Mouse (Mus musculus) duodenum, adult 2 months (tissue): Measurements from ENCODE around the gene Mob1a. TPM values are rescaled to one million over a fixed set of nuclear protein-coding genes. Genes with fewer than 3 reads are reported as not detected.

Experiments used
- polyA plus RNA-seq: library from polyadenylated mRNA; depleted of rRNA; stranded (reverse); fragments of >200 nt; gene quantifications from 2 replicates; pipeline ENCODE4 v1.2.3, GENCODE M21; 2012; ENCODE audit warnings: low replicate concordance; rRNA removed

Mob1a gene
- 14.7 and 20.9 TPM in 2 replicates for polyA plus RNA-seq

DNA sequence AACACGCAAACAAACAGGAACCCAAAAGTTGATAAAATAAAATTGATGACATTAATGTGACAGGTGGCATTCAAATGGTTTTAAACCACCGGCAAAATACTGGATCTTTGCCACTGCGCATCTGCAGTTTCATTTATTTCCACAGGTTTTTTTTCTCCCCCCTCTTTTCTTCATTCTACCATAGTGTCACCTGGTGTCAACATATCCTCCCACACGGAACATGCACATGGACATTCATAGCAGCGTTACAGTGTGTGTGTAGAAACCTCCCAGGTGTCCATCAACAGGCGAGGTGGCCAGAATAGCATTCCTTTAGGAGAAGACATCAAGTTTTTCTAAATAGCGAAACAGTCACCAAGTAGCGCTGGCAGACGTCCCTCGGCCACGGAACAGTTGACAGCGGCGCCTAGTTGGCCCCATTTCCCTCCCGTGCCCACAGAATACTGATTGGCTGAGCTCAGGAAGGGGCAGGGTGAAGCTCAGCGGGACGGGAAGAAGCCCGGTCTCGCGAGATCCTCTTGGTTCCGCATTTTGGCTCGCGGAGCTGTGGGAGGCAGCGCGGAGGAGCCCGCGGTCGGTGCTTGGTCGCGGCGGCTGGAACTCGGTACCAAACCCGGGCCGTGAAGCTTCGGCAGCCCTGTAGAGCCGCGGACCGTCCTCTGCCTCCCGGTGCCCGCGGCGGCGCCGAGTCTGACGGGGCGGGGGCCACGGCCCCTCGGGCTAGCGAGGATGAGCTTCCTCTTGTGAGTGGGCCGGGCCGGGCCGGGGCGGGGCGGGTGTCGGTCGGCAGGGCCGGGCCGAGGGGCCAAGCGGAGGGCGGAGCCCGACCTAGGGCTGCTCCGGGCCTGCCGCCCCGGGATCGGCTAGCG is at the start of gene Mob1a, which contains the start of gene Mthfd2:
TSS of gene Mob1a (plus strand) at position 492 of the 869 bp plus-strand sequence.
TSS of gene Mthfd2 (minus strand) at position 384 of the 869 bp plus-strand sequence.

DNA sequence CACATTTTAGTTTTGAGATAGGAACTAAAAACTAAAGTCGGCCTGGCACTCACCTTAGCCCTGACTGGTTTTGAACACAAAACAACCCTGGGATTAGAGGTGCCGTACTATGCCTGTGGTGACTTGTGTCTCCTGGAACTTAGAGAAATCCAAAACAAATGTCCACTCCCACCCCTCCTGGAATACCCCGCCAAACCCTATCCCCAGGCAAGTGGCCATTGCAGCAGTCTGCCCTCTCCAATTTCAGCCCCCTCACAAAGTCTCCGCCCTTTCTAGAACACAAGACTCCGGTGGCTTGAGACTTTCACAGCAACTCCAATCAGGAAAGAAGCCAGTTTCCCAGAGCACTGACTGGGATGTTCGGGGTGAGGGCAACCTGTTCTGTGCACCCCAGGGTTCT is 23.1 kb downstream of the Mob1a start, which contains the start of gene Bola3:
TSS of gene Bola3 (plus strand) at position 275 of the 400 bp plus-strand sequence.

Other genes starting within 250 kb of the Mob1a start
- gene Pcgf1, start 248.1 kb upstream of the Mob1a start, polyA plus RNA-seq: 6.3 and 8.7 TPM in 2 replicates
- gene Lbx2, start 239.6 kb upstream of the Mob1a start, polyA plus RNA-seq: 1.1 and 1.3 TPM in 2 replicates
- gene Ccdc142, start 224.4 kb upstream of the Mob1a start, polyA plus RNA-seq: 10.7 and 21.4 TPM in 2 replicates
- gene Gm42688, start 224.4 kb upstream of the Mob1a start, polyA plus RNA-seq: 5.3 and 7.2 TPM in 2 replicates
- 55.7 and 58.1 TPM in 2 replicates for gene Mrpl53, start 217.0 kb upstream of the Mob1a start, polyA plus RNA-seq
- gene Mogs, start 210.5 kb upstream of the Mob1a start, polyA plus RNA-seq: 51.8 and 63.1 TPM in 2 replicates
- 246 and 297 TPM in 2 replicates for gene Wbp1, start 204.5 kb upstream of the Mob1a start, polyA plus RNA-seq
- gene Ino80b, start 200.6 kb upstream of the Mob1a start, polyA plus RNA-seq: 48.4 and 118 TPM in 2 replicates
- gene Rtkn, start 190.6 kb upstream of the Mob1a start, polyA plus RNA-seq: 115 and 204 TPM in 2 replicates
- 1.0 and 1.3 TPM in 2 replicates for gene Wdr54, start 169.6 kb upstream of the Mob1a start, polyA plus RNA-seq
- 0.15 and 0.22 TPM in 2 replicates for gene 1700003E16Rik, start 169.6 kb upstream of the Mob1a start, polyA plus RNA-seq
- gene Dctn1, start 160.1 kb upstream of the Mob1a start, polyA plus RNA-seq: 119 and 175 TPM in 2 replicates
- gene Slc4a5, start 106.2 kb upstream of the Mob1a start, polyA plus RNA-seq: 31.0 and 32.6 TPM in 2 replicates
- 1.2 and 4.1 TPM in 2 replicates for gene Mthfd2, start 108 bp upstream of the Mob1a start, polyA plus RNA-seq
- 11.9 and 186 TPM in 2 replicates for gene Bola3, start 23.1 kb downstream of the Mob1a start, polyA plus RNA-seq
- gene Tet3, start 133.1 kb downstream of the Mob1a start, polyA plus RNA-seq: 9.0 and 11.1 TPM in 2 replicates
- 18.1 and 24.2 TPM in 2 replicates for gene Dguok, start 181.0 kb downstream of the Mob1a start, polyA plus RNA-seq
- gene Actg2, start 210.2 kb downstream of the Mob1a start, polyA plus RNA-seq: 241 and 539 TPM in 2 replicates
- 4.4 and 6.7 TPM in 2 replicates for gene Stambp, start 246.7 kb downstream of the Mob1a start, polyA plus RNA-seq